Mouse (Mus musculus) CH12.LX (cell line): ENCODE measurements at regions not wholly inside any gene's neighbourhood (a gene's known extent, or its start where the extent isn't known, plus 50 kb on each side); places are given as distances from the start of the nearest gene placed in this dataset.

Experiments
- DNase-seq: peaks from one replicate; pipeline ENCODE4 v3.0.0-alpha.2; 2013; ENCODE audit errors: extremely low read depth
- H3K27ac ChIP-seq: 2 replicates; pipeline ENCODE4 v1.5.1; 2012; ENCODE audit warnings: low read depth, mild to moderate bottlenecking, control low read depth, moderate library complexity; ENCODE audit not compliant: insufficient read depth
- H3K27me3 ChIP-seq: replicated peaks from 2 replicates; pipeline ENCODE3; 2012; ENCODE audit warnings: inconsistent platforms
- H3K36me3 ChIP-seq, 2 experiments: replicated peaks in 1 of 2; 2 replicates each; pipeline versions ENCODE3 to v1.6.1; 2012; ENCODE audit warnings: inconsistent platforms in 1 of 2, low read length in 1 of 2, mild to moderate bottlenecking in 1 of 2, mixed read lengths in 1 of 2, moderate library complexity in 1 of 2; ENCODE audit not compliant: control insufficient read depth in 1 of 2, insufficient read depth in 1 of 2
- H3K4me1 ChIP-seq, 2 experiments: 2 replicates each; pipeline ENCODE4 v1.6.1; 2012; ENCODE audit warnings: inconsistent platforms in 1 of 2, moderate library complexity in 1 of 2; ENCODE audit not compliant: insufficient read depth in 2 of 2, control insufficient read depth in 1 of 2
- H3K4me2 ChIP-seq: 2 replicates; pipeline ENCODE4 v1.6.1; 2012; ENCODE audit warnings: low read depth, mild to moderate bottlenecking, control low read depth; ENCODE audit not compliant: poor library complexity, insufficient read depth, severe bottlenecking
- H3K4me3 ChIP-seq, 3 experiments: fragments of 150-350 bp in 1 of 3; sonication (generic) in 1 of 3; replicated peaks in 1 of 3; 2 replicates each; pipeline versions ENCODE3 to v1.5.1; 2011 to 2012; ENCODE audit warnings: low read depth in 2 of 3, low read length in 2 of 3, mild to moderate bottlenecking in 2 of 3, moderate library complexity in 2 of 3, control low read depth in 1 of 3, improper control_type of control experiment in 1 of 3, inconsistent platforms in 1 of 3, mixed read lengths in 1 of 3; ENCODE audit not compliant: poor library complexity in 1 of 3
- H3K79me2 ChIP-seq: replicated peaks from 2 replicates; pipeline ENCODE4 v1.6.1; 2012; ENCODE audit warnings: mild to moderate bottlenecking, moderate library complexity; ENCODE audit not compliant: control insufficient read depth, poor library complexity, insufficient read depth, severe bottlenecking; ENCODE audit errors: extremely low read depth
- H3K9ac ChIP-seq: 2 replicates; pipeline ENCODE4 v1.6.1; 2012; ENCODE audit warnings: low read depth, mild to moderate bottlenecking, control low read depth, moderate library complexity; ENCODE audit not compliant: insufficient read depth
- H3K9me3 ChIP-seq: replicated peaks from 2 replicates; pipeline ENCODE3; 2012; ENCODE audit warnings: low read length, inconsistent platforms, mixed read lengths
- BHLHE40 ChIP-seq: IDR thresholded peaks from 2 replicates; pipeline ENCODE4 v1.6.1; 2011; ENCODE audit warnings: mild to moderate bottlenecking, low read depth, low read length, improper control_type of control experiment
- CHD1 ChIP-seq: IDR thresholded peaks from 2 replicates; pipeline ENCODE4 v1.6.1; 2012; ENCODE audit warnings: low read depth, low read length, improper control_type of control experiment, inconsistent platforms
- CHD2 ChIP-seq: IDR thresholded peaks from 2 replicates; pipeline ENCODE4 v1.6.1; 2011; ENCODE audit warnings: low read length, improper control_type of control experiment
- CTCF ChIP-seq, 2 experiments: IDR thresholded peaks in 1 of 2; conservative IDR thresholded peaks in 1 of 2; 2 replicates each; pipeline ENCODE4 v1.5.1; 2011 to 2012; ENCODE audit warnings: low read depth in 2 of 2, low read length in 2 of 2, improper control_type of control experiment in 1 of 2, inconsistent platforms in 1 of 2, mild to moderate bottlenecking in 1 of 2, moderate library complexity in 1 of 2
- ELF1 ChIP-seq: IDR thresholded peaks from 2 replicates; pipeline ENCODE4 v1.6.1; 2014; ENCODE audit warnings: low read depth, mild to moderate bottlenecking, inconsistent platforms, low read length, improper control_type of control experiment
- ETS1 ChIP-seq: conservative IDR thresholded peaks from 2 replicates; pipeline ENCODE4 v1.6.1; 2012; ENCODE audit warnings: low read depth, mild to moderate bottlenecking, inconsistent platforms, low read length, improper control_type of control experiment, moderate library complexity
- IRF4 ChIP-seq: IDR thresholded peaks from 2 replicates; pipeline ENCODE4 v1.6.1; 2014; ENCODE audit warnings: low read depth, mild to moderate bottlenecking, inconsistent platforms, low read length, improper control_type of control experiment
- JUND ChIP-seq: conservative IDR thresholded peaks from 2 replicates; pipeline ENCODE4 v1.6.1; 2011; ENCODE audit warnings: low read depth, low read length, improper control_type of control experiment
- MAFK ChIP-seq: IDR thresholded peaks from 2 replicates; pipeline ENCODE4 v1.6.1; 2011; ENCODE audit warnings: low read length, improper control_type of control experiment; ENCODE audit not compliant: insufficient replicate concordance
- MAX ChIP-seq: IDR thresholded peaks from 2 replicates; pipeline ENCODE4 v1.6.1; 2011; ENCODE audit warnings: low read length, improper control_type of control experiment
- MAZ ChIP-seq: IDR thresholded peaks from 2 replicates; pipeline ENCODE4 v1.6.1; 2012; ENCODE audit warnings: low read depth, mild to moderate bottlenecking, inconsistent platforms, low read length, improper control_type of control experiment, moderate library complexity
- MEF2A ChIP-seq: IDR thresholded peaks from 2 replicates; pipeline ENCODE4 v1.6.1; 2014; ENCODE audit warnings: low read depth, mild to moderate bottlenecking, inconsistent platforms, low read length, improper control_type of control experiment, borderline replicate concordance
- MXI1 ChIP-seq: IDR thresholded peaks from 2 replicates; pipeline ENCODE4 v1.6.1; 2011; ENCODE audit warnings: mild to moderate bottlenecking, low read depth, low read length, improper control_type of control experiment
- MYC ChIP-seq: IDR thresholded peaks from 2 replicates; pipeline ENCODE4 v1.6.1; 2011; ENCODE audit warnings: low read depth, mild to moderate bottlenecking, improper control_type of control experiment, low read length
- NELFE ChIP-seq: IDR thresholded peaks from 2 replicates; pipeline ENCODE4 v1.6.1; 2011; ENCODE audit warnings: low read depth, low read length, improper control_type of control experiment
- NRF1 ChIP-seq: IDR thresholded peaks from 2 replicates; pipeline ENCODE4 v1.6.1; 2014; ENCODE audit warnings: low read depth, mild to moderate bottlenecking, inconsistent platforms, low read length, improper control_type of control experiment, moderate library complexity
- PAX5 ChIP-seq: IDR thresholded peaks from 2 replicates; pipeline ENCODE4 v1.6.1; 2012; ENCODE audit warnings: low read length, inconsistent platforms, mixed read lengths
- POLR2AphosphoS2 ChIP-seq: IDR thresholded peaks from 2 replicates; pipeline ENCODE4 v1.6.1; 2011; ENCODE audit warnings: low read depth, low read length, improper control_type of control experiment
- RAD21 ChIP-seq: IDR thresholded peaks from 2 replicates; pipeline ENCODE4 v1.6.1; 2011; ENCODE audit warnings: low read depth, mild to moderate bottlenecking, low read length, improper control_type of control experiment, moderate library complexity
- RCOR1 ChIP-seq: conservative IDR thresholded peaks from 2 replicates; pipeline ENCODE4 v1.6.1; 2012; ENCODE audit warnings: low read depth, mild to moderate bottlenecking, inconsistent platforms, low read length, improper control_type of control experiment
- SIN3A ChIP-seq: IDR thresholded peaks from 2 replicates; pipeline ENCODE4 v1.6.1; 2012; ENCODE audit warnings: low read length, improper control_type of control experiment, inconsistent platforms
- SMC3 ChIP-seq: IDR thresholded peaks from 2 replicates; pipeline ENCODE4 v1.6.1; 2011; ENCODE audit warnings: low read depth, low read length, improper control_type of control experiment
- TCF12 ChIP-seq: IDR thresholded peaks from 2 replicates; pipeline ENCODE4 v1.6.1; 2014; ENCODE audit warnings: low read depth, mild to moderate bottlenecking, inconsistent platforms, low read length, improper control_type of control experiment
- UBTF ChIP-seq: IDR thresholded peaks from 2 replicates; pipeline ENCODE4 v1.6.1; 2012; ENCODE audit warnings: low read depth, mild to moderate bottlenecking, inconsistent platforms, low read length, improper control_type of control experiment, moderate library complexity
- USF1 ChIP-seq: IDR thresholded peaks from 2 replicates; pipeline ENCODE4 v1.6.1; 2014; ENCODE audit warnings: low read depth, mild to moderate bottlenecking, inconsistent platforms, low read length, improper control_type of control experiment
- USF2 ChIP-seq: conservative IDR thresholded peaks from 2 replicates; pipeline ENCODE4 v1.6.1; 2011; ENCODE audit warnings: low read depth, low read length, improper control_type of control experiment
- ZNF384 ChIP-seq: IDR thresholded peaks from 2 replicates; pipeline ENCODE4 v1.6.1; 2012; ENCODE audit warnings: low read depth, low read length, improper control_type of control experiment, inconsistent platforms
- dilution Hi-C: fragments of 300-500 bp; cut with MboI; formaldehyde crosslinking; loops from 2 replicates; pipeline ENCODE4 v1.14.3; 2020; ENCODE audit warnings: low sequenced_read_pairs; ENCODE audit not compliant: extremely low pct_unique_long_range_greater_than_20kb, extremely low pct_ligation_motif_present
- in situ Hi-C: fragments of 300-500 bp; cut with MboI; formaldehyde crosslinking; loops from 3 replicates; pipeline ENCODE4 v1.14.3; 2019; ENCODE audit warnings: low sequenced_read_pairs, low pct_ligation_motif_present, low pct_unique_long_range_greater_than_20kb, mixed read lengths

GRCm38 (mm10) chr16:47859840-47860239, 423.7 kb upstream of the Dppa4 start:
- no peak overlapping the region for H3K27ac ChIP-seq
- no peak overlapping the region for H3K9ac ChIP-seq
- no peak for DNase-seq
- no peaks in the 10 kb centered on the region for H3K4me1 ChIP-seq
- H3K4me2 ChIP-seq, result no peak overlapping the region
- H3K27me3 ChIP-seq, result no peaks in the 10 kb centered on the region
- H3K9me3 ChIP-seq, result peaks cover 28% of the 10 kb centered on the region
- dilution Hi-C loops, result no loop called here
- H3K4me3 ChIP-seq, result no peak overlapping the region
- in situ Hi-C loops, result no loop called here
- no peaks in the 10 kb centered on the region for H3K36me3 ChIP-seq
- TF ChIP-seq MEF2A (no peak), ELF1 (no peak), ETS1 (no peak), CHD2 (no peak), IRF4 (no peak), MYC (no peak), ZNF384 (no peak), RAD21 (no peak), MAZ (no peak), JUND (no peak), MAFK (no peak)
- TF ChIP-seq, all 38 proteins: peak for 0
- H3K79me2 ChIP-seq, result no peaks in the 10 kb centered on the region

- DNase-seq, result no peak
- TF ChIP-seq MAX (no peak), POLR2AphosphoS2 (no peak), SIN3A (no peak), UBTF (no peak), IRF4 (no peak), NRF1 (no peak), CHD1 (no peak), MEF2A (no peak), CTCF (conservative IDR thresholded peaks at IDR 0.05 in 1 of 2, IDR thresholded peaks at IDR 0.05 in 1 of 2; ENCODE audit: low read depth in 2 of 2, low read length in 2 of 2) (no peak), PAX5 (no peak), USF2 (no peak), MXI1 (no peak), RCOR1 (no peak), TCF12 (no peak), NELFE (no peak), ETS1 (no peak), SMC3 (no peak), USF1 (no peak), BHLHE40 (no peak)
- Histone ChIP-seq H3K27me3 (no peaks in the 10 kb centered on the region), H3K79me2 (no peaks in the 10 kb centered on the region), H3K9ac (no peak overlapping the region), H3K4me3 (no peak overlapping the region), H3K9me3 (peaks cover 37% of the 10 kb centered on the region), H3K4me1 (no peaks in the 10 kb centered on the region), H3K36me3 (no peaks in the 10 kb centered on the region), H3K27ac (no peak overlapping the region), H3K4me2 (no peak overlapping the region)
- in situ Hi-C loops (no loop called here), dilution Hi-C loops (no loop called here)
These were observed 408.3 kb upstream of the Dppa4 start for GRCm38 (mm10) chr16:47875258-47875657.
